Mouse (Mus musculus): Measurements from ENCODE around the gene Zfp446.
A peak's percentile ranks its signal among the peaks of the same experiment; 100 is the strongest.

The Zfp446 gene

DNA sequence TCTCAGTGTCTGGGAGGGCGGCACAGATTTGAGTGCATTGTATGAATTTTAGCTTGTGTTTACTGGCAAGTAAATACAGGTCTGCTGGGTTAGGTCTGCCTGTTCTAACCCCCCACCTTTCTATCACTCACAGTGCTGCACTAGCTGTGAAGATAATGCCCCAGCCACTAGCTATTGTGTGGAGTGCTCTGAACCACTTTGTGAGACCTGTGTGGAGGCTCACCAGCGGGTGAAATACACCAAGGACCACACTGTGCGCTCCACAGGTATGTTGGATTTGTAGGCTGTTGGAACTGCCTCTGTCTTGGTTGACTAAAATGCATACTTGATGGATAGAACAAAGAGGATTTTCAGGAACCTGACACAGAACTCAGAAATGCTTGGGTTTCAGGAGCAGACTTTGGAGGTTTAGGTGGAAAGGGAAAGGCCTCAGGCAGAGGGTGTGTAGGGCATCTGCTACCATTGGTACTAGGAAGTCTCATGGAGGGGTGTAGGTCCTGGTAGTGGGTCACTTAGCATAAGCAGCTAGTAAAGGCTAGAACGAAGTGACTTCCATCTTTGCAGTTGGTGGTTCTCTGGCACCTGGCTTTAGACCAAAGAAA is 48.0 kb downstream of the Zfp446 start:
- no peak for DNase-seq

DNA sequence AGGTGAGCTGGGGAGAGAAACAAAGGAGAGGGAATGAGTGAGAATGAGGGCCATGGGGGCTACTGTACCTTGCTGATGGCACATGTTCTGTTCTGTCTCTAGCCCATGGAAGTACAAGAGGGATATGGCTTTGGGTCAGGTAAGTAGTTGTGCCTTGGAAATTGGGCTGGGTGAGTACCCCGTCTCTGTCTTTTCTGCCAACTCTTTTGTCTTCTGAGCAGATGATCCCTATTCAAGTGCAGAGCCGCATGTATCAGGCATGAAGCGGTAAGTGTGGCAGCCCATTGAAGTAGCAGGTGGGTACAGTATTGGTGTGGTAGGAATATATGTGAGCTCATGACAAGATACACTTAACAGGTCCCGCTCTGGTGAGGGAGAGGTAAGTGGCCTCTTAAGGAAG is 51.3 kb downstream of the Zfp446 start:
- DNase-seq: no peak

DNA sequence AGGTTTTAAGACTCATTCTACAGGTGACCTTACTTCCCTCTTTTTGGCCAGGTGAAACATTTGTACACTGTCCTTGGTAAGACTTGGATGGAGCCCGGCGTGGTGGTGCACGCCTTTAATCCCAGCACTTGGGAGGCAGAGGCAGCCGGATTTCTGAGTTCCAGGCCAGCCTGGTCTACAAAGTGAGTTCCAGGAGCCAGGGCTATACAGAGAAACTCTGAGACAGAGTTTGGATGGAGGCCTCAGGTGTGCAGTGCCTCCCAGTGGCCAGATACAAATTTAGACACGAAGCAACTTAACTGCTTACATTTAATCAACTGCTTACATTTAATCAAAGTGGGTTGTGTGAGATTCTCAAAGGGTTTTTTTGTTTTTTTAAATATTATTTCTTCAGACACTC is 53.4 kb downstream of the Zfp446 start:
- no peak for DNase-seq

DNA sequence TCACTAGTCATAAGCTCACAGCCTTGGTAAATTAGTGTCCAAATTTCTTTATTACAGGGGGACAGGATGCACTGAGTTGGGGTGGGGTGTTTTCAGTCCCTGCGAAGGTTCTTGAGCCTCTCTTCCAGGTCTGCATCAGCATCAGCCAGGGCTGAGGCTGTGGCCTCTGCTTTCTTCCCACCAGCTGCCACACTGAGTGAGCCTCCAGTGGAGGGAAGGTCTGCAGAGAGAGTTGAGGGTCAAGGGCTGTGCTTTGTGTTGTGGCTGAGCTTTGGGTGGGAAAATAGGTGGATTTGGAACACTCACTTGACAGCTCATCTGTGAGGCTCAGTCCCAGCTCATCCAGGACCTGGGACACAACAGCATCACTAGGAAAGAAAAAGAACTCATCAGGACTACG is 54.3 kb downstream of the Zfp446 start:
- DNase-seq: no peak

DNA sequence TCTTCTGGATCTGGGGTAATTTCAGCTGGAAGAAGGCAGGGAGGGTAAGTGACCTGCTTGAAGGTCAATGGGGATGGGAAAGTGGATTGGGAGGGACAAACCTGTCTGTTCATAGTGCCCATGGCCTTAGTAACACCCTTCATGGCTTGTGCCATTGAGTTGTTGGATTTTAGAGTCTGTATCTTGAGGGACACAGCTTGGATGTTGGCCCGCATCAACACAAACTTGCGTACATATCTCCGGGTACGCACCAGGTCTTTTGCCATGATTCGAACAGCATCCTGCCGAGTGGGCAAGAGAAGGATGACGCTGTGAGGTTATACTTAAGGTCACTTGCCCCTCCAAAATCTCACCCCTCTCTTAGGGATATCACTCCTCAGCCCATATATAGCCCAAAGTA is 54.9 kb downstream of the Zfp446 start:
- DNase-seq: no peak

DNA sequence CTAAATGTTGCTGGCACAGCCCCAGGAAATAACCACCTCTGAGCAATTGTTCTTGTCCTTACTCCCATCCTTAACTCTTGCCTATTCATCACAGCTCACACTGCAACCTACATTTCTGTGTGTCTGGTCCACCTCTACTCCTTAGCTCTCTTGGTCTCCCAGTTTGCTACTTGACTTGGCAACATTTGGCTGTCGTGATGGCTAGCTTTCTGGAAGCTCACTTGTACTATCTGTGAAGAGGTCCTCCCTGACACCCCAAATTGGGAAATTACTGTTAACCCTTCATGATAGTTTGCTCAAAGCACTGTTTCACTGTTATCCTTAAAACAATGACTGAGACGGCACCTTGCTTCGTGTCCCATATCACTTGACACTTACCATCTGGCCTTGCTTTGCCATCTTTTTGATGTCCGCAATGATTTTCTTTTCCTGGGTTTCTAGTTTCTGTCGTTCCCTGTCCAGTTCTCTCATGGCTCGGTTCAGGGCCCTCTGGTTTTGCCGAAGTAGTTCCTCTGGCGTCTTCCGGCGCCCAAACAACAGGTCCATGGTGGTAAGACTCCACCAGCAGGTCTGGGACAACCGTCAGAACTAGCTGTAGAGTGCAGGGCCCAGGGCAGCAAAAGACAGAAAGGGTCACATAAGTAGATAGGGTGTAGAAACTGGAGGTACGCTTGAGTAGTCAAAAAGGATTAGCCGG is 56.0 kb downstream of the Zfp446 start:
- DNase-seq: no peak

DNA sequence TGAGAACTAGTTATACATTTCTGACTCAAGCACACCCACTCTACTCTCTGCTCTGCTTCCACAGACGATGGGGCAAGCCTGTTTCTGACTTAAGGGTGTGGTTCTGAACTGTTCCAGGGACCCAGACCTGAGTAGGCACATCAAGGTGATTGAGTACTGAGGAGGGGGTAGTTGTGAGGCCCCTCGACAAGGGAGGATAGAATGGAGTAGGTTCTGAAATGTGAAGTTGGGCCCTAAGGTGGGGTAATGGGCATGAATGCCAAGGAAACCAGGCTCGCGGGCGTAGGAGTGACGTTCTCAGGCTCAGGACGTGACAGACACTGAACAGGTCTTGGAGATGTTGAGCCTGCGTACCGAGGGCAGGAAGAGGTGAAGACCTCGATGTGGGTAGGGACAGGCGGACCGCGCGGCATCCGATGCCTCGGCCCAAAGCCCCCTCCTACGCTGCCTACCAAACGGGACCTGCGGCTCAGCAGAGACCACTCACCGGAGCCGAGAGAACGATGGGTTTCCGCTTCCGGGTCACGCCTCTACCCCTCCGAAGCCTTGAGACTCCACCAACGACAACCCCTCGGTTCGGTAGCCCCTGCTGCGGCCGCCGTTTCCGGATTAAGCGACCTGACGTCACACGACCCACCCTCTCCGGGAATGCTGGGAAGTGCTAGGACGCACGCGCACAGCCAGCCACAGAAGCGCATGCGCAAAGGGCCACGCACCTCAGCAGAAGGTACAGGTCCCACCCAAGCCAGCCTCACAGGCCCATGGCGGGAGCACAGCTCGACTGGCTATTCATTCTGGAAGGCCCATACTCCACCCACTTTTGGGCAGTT is 56.7 kb downstream of the Zfp446 start, which contains the start of gene Chmp2a:
TSS of gene Chmp2a (minus strand) at position 660 of the 830 bp plus-strand sequence.
- DNase-seq: peak; percentile 98

All from layer of hippocampus, adult 9-11 months (tissue).